Mouse (Mus musculus) liver, embryonic 18 days (tissue): ENCODE measurements around the gene Arhgap27. TPM values are rescaled to one million over a fixed set of nuclear protein-coding genes. Genes with fewer than 3 reads are reported as not detected.

ENCODE experiments used
- polyA plus RNA-seq: library from polyadenylated mRNA; depleted of rRNA; stranded (reverse); fragments of >200 nt; gene quantifications from 2 replicates; pipeline ENCODE4 v1.2.3, GENCODE M21; 2012; rRNA removed

Arhgap27 gene
- polyA plus RNA-seq = 4.7 and 5.5 TPM in 2 replicates

GRCm38 (mm10) chr11:103363214-103364148 lies at the start of gene Arhgap27:
Arhgap27 (minus strand) TSS chr11:103363692.

GRCm38 (mm10) chr11:103411981-103412949 lies 48.8 kb upstream of the Arhgap27 start, which contains the start of gene Plekhm1:
Plekhm1 (minus strand) TSS chr11:103412687.

Other genes starting within 250 kb of the Arhgap27 start
- 8.5 and 9.9 TPM in 2 replicates for gene Hexim1, start 247.5 kb downstream of the Arhgap27 start, polyA plus RNA-seq
- gene Hexim2, start 231.3 kb downstream of the Arhgap27 start, polyA plus RNA-seq = 1.8 and 1.9 TPM in 2 replicates
- 6.2 and 9.4 TPM in 2 replicates for gene Fmnl1, start 192.6 kb downstream of the Arhgap27 start, polyA plus RNA-seq
- gene 1700023F06Rik, start 155.1 kb downstream of the Arhgap27 start, polyA plus RNA-seq = not detected in 2 replicates
- gene Spata32, start 145.3 kb downstream of the Arhgap27 start, polyA plus RNA-seq = not detected in 2 replicates
- 0.90 and 1.00 TPM in 2 replicates for gene Map3k14, start 96.2 kb downstream of the Arhgap27 start, polyA plus RNA-seq
- 4.3 and 4.5 TPM in 2 replicates for gene Plekhm1, start 49.0 kb upstream of the Arhgap27 start, polyA plus RNA-seq
- not detected in 2 replicates for gene Lrrc37a, start 140.9 kb upstream of the Arhgap27 start, polyA plus RNA-seq